Mouse (Mus musculus): Measurements from ENCODE around the gene Acly. TPM values are rescaled to one million over a fixed set of nuclear protein-coding genes. Genes with fewer than 3 reads are reported as not detected.
"Not testable (repeated sequence)": the region's sequence is repeated elsewhere in the genome, so short reads cannot be mapped to it uniquely, and the experiment has no call there.

Gene Acly
- polyA plus RNA-seq, 1 experiment from 2014 or later: 70.4 TPM

DNA sequence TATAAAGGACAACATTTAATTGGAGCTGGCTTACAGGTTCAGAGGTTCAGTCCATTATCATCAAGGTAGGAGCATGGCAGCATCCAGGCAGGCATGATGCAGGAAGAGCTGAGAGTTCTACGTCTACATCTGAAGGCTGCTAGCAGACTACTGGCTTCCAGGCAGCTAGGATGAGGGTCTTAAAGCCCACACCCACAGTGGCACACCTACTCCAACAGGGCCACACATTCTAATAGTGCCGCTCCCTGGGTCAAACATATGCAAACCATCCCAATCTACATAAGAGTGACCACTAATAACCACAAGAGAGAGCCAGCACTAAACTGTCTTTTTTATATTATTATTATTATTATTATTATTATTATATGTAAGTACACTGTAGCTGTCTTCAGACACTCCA is 6.6 kb upstream of the Acly start:
- 85% methylated on average over 2 of the region's 2 CpGs for WGBS (ENCODE audit: missing documents)
- H3K27ac ChIP-seq; H3K36me3 ChIP-seq (ENCODE audit: inconsistent target); H3K79me2 ChIP-seq (ENCODE audit: inconsistent target); H3K4me3 ChIP-seq (ENCODE audit: inconsistent target): not testable (repeated sequence)

DNA sequence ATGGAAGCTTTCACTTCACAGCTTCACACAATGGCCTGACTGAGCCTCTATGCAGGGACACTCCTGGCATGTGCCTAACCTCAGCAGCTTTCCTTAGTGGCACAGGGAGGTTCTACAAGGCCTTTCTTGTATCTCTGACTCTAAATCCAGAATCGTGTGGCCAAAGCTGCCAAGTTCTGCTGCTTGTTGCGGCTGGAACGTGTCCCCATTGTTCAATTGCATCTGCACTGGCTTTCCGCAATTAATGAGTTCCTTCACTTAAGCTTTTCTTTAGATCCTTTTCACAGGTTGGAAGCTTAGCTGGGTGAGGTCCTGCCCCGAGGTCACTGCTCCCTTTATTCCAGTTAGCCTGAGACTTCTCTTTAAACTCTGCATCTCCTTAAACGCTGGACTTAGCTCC is 6.1 kb upstream of the Acly start:
- WGBS (ENCODE audit: missing documents): 100% methylated on average over 5 of the region's 6 CpGs
- no peaks in the 10 kb centered on the region for H3K36me3 ChIP-seq (ENCODE audit: inconsistent target)
- no peaks in the 10 kb centered on the region for H3K79me2 ChIP-seq (ENCODE audit: inconsistent target)
- no peak overlapping the region for H3K4me3 ChIP-seq (ENCODE audit: inconsistent target)
- no peak overlapping the region for H3K27ac ChIP-seq

DNA sequence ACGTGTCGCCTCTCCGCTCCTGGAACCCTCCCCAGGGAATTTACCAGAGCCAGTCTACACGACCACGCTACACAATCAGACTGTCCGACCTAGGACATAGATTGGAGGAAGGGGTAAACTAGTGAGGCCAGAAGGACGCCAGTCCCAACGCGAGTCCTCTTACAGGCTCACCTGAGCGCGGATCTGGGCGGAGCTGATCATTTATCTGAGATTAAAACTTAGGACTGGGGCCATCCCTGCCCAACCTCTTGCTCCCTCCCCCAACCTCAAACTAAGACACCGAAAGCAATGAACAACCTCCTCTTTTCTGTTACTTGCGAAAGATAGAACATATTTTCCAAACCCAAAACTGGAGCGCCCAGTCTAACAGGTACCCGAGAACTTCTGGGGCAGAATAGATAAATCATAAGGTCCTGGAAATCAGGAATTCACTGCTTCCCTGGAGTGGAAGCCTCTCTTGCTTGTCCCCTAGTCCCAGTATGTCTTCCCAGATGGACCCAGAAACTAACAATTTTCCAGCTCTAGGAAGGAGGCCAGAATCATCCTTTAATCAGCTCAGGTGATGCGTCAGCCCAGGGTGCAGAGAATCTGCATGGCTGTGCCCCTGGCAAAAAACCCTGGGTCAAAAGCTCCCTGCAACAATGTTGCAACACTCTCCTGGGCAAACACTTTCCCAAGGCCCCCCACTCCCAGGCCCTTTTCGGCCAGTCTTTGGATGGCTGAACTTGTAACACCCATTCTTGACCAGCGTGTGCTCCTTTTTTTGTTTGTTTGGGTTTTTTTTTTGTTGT is 770 bp upstream of the Acly start:
- H3K79me2 ChIP-seq (ENCODE audit: inconsistent target): peaks cover 40% of the 10 kb centered on the region
- peak overlapping the region; percentile 80 for H3K27ac ChIP-seq
- H3K36me3 ChIP-seq (ENCODE audit: inconsistent target): peaks cover 2% of the 10 kb centered on the region; the same call in 1 of the 2 replicates
- WGBS (ENCODE audit: missing documents): 46% methylated on average over 18 of the region's 19 CpGs
- peak overlapping the region; percentile 19; the same call in 1 of the 2 replicates for H3K4me3 ChIP-seq (ENCODE audit: inconsistent target)

DNA sequence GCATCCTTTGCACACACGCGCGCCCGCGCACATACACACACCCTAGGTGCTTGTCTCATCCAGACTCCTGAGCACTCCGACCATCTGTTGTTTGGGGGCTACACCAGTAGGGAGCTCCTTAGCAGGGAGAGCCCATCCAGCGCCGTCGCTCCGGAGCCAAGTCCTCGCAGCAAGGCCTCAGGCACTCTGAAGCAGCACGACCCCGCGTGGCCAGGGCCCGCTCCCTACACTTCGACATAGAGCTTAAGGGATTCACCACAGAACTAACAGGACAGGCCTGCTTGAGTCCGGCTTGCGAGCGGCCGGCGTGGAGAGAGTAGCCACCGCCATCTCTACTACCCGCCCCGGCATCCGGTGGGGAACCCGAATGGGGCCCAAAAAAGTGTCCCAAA is 738 bp downstream of the Acly start:
- Histone ChIP-seq H3K27ac (peak overlapping the region; percentile 89), H3K4me3 (ENCODE audit: inconsistent target) (peak overlapping the region; percentile 91), H3K79me2 (ENCODE audit: inconsistent target) (peaks cover 46% of the 10 kb centered on the region), H3K36me3 (ENCODE audit: inconsistent target) (peaks cover 17% of the 10 kb centered on the region; the same call in 1 of the 2 replicates)
- WGBS (ENCODE audit: missing documents): under 1% methylated on average over 26 of the region's 26 CpGs

- WGBS (ENCODE audit: missing documents): 69% methylated on average over 15 of the region's 15 CpGs
- Histone ChIP-seq H3K4me3 (ENCODE audit: inconsistent target) (peak overlapping the region; percentile 91), H3K79me2 (ENCODE audit: inconsistent target) (peaks cover 46% of the 10 kb centered on the region), H3K27ac (peak overlapping the region; percentile 89), H3K36me3 (ENCODE audit: inconsistent target) (peaks cover 24% of the 10 kb centered on the region; the same call in 1 of the 2 replicates)
Measured at GRCm38 (mm10) chr11:100526052-100526816, 1.6 kb downstream of the Acly start.

- Histone ChIP-seq H3K36me3 (ENCODE audit: inconsistent target) (peaks cover 36% of the 10 kb centered on the region), H3K27ac (0 out of 2 replicates have a peak overlapping the region, but pooled peaks have one; percentile 1), H3K79me2 (ENCODE audit: inconsistent target) (peaks cover 46% of the 10 kb centered on the region), H3K4me3 (ENCODE audit: inconsistent target) (peak overlapping the region; percentile 91; the same call in 1 of the 2 replicates)
- WGBS (ENCODE audit: missing documents): 45% methylated on average over 11 of the region's 11 CpGs
Measured at GRCm38 (mm10) chr11:100524987-100525630, 2.7 kb downstream of the Acly start.

DNA sequence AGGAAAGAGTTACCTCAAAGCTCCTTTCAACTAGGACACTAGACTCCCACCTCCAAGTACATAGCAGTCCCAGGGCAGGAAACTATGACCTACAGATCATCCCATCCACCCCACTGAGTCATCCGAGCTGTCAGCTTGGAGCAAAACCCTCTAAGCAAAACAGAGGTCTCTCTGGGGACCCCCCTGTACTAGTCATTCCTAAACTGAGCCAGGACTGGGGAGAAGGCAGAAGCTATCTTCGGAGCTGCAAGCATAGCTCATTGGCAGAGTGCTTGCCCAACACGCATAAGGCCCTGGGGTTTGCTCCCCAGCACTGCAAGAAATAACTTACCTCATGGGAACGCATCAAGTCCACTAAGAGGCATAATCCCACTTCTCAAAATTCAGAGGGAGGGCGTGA is 3.4 kb downstream of the Acly start:
- 82% methylated on average over 5 of the region's 5 CpGs for WGBS (ENCODE audit: missing documents)
- H3K79me2 ChIP-seq (ENCODE audit: inconsistent target): peaks cover 46% of the 10 kb centered on the region
- H3K27ac ChIP-seq: no peak overlapping the region
- H3K36me3 ChIP-seq (ENCODE audit: inconsistent target): peaks cover 43% of the 10 kb centered on the region
- H3K4me3 ChIP-seq (ENCODE audit: inconsistent target): no peak overlapping the region

DNA sequence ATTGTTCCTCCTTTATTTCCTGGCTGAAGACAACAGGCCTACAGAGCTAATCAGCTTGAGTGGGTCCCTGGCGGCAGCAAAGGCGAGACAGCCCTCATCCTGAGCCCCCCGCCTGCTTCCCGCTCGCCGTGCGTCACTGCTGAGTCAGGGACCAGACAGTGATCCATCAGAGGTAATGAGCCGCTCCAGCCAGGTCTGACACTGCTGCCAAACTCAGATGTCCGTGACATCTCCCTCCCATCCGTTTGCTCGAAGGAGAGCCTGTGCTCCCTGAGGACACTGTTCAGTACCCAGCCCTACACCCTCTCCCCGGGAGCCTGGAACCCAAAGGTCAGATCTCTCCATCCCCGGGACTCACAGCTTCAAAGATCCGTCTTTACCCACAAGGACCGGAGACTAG is 7.0 kb downstream of the Acly start:
- H3K4me3 ChIP-seq (ENCODE audit: inconsistent target): no peak overlapping the region
- no peak overlapping the region for H3K27ac ChIP-seq
- WGBS (ENCODE audit: missing documents): over 99% methylated on average over 15 of the region's 15 CpGs
- H3K36me3 ChIP-seq (ENCODE audit: inconsistent target): peaks cover 77% of the 10 kb centered on the region
- peaks cover 28% of the 10 kb centered on the region for H3K79me2 ChIP-seq (ENCODE audit: inconsistent target)

DNA sequence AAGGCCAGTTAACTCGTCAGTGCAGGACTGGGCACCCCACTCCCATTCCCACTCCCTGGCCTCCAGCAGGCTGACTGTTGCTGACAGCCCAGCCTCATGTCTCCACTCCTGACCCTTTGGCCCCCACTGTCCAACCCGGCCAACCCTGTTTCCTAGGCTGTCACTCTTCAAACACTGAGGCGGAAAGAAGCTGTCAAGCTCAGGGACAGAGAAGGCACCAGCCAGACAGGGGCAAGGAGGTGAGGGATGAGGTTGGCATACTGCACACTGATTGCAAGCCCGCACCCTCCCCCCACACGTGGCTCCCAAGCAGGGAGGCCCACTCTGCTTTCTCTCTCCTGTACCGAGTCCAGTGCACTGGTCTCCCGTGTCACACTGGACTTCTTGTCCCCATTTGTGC is 8.6 kb downstream of the Acly start:
- WGBS (ENCODE audit: missing documents): 97% methylated on average over 7 of the region's 7 CpGs
- H3K79me2 ChIP-seq (ENCODE audit: inconsistent target): peaks cover 12% of the 10 kb centered on the region
- no peak overlapping the region for H3K4me3 ChIP-seq (ENCODE audit: inconsistent target)
- no peak overlapping the region for H3K27ac ChIP-seq
- H3K36me3 ChIP-seq (ENCODE audit: inconsistent target): peaks cover 94% of the 10 kb centered on the region

- Histone ChIP-seq H3K27ac (no peak overlapping the region), H3K4me3 (ENCODE audit: inconsistent target) (no peak overlapping the region), H3K36me3 (ENCODE audit: inconsistent target) (peaks cover 98% of the 10 kb centered on the region), H3K79me2 (ENCODE audit: inconsistent target) (peaks cover 2% of the 10 kb centered on the region; the same call in 1 of the 2 replicates)
- 79% methylated on average over 5 of the region's 5 CpGs for WGBS (ENCODE audit: missing documents)
Measured at GRCm38 (mm10) chr11:100518188-100518591, 9.6 kb downstream of the Acly start.

GRCm38 (mm10) chr11:100516291-100516690 is 11.5 kb downstream of the Acly start:
- H3K36me3 ChIP-seq (ENCODE audit: inconsistent target): peaks cover 97% of the 10 kb centered on the region
- H3K79me2 ChIP-seq (ENCODE audit: inconsistent target): no peaks in the 10 kb centered on the region
- H3K4me3 ChIP-seq (ENCODE audit: inconsistent target): no peak overlapping the region
- no peak overlapping the region for H3K27ac ChIP-seq
- WGBS (ENCODE audit: missing documents): 96% methylated on average over 9 of the region's 9 CpGs

- H3K36me3 ChIP-seq (ENCODE audit: inconsistent target): peaks cover 97% of the 10 kb centered on the region
- no peak overlapping the region for H3K27ac ChIP-seq
- no peaks in the 10 kb centered on the region for H3K79me2 ChIP-seq (ENCODE audit: inconsistent target)
- whole genome bisulfite sequencing (ENCODE audit: missing documents): 96% methylated on average over 9 of the region's 9 CpGs
- no peak overlapping the region for H3K4me3 ChIP-seq (ENCODE audit: inconsistent target)
Measured at GRCm38 (mm10) chr11:100515789-100516188, 12.0 kb downstream of the Acly start.

DNA sequence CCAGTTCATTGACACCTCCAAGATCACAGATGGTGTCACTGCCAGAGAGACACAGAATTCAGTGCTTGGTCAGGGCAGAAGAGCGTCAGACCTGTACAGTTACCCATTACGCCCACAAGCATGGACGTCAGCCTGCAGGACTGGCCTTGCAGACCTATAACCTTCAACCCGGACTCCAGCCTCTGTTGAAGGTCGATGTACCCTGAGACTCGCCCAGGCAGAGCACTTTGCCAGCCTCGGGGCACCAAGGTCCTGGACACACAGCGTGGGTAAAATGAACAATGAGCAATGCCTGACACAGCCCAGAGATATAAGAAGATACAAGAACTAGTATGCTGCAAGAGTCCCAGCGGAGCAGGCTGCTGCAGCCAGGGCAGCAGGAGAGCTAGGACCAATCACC is 12.7 kb downstream of the Acly start:
- H3K36me3 ChIP-seq (ENCODE audit: inconsistent target): peaks cover 97% of the 10 kb centered on the region
- no peak overlapping the region for H3K27ac ChIP-seq
- no peaks in the 10 kb centered on the region for H3K79me2 ChIP-seq (ENCODE audit: inconsistent target)
- no peak overlapping the region for H3K4me3 ChIP-seq (ENCODE audit: inconsistent target)
- WGBS (ENCODE audit: missing documents): 94% methylated on average over 9 of the region's 9 CpGs

- Histone ChIP-seq H3K36me3 (ENCODE audit: inconsistent target) (peaks cover 96% of the 10 kb centered on the region), H3K79me2 (ENCODE audit: inconsistent target) (no peaks in the 10 kb centered on the region), H3K27ac (no peak overlapping the region), H3K4me3 (ENCODE audit: inconsistent target) (no peak overlapping the region)
- WGBS (ENCODE audit: missing documents): 94% methylated on average over 9 of the region's 10 CpGs
Measured at GRCm38 (mm10) chr11:100513716-100514115, 14.1 kb downstream of the Acly start.

Measured in macrophage (primary cell).